Mouse (Mus musculus) stomach, postnatal 0 days (tissue): Measurements from ENCODE around the gene Cxadr. TPM values are rescaled to one million over a fixed set of nuclear protein-coding genes. Genes with fewer than 3 reads are reported as not detected.

Source experiments
- ATAC-seq: fragments of 200-750 bp; cut with Nextera tagmentation; 2 replicates; pipeline ENCODE4 v1.8.0; 2017; ENCODE audit not compliant: low FRiP score, low TSS enrichment
- DNase-seq: peaks from one replicate; pipeline ENCODE4 v3.0.0-alpha.2; 2016; ENCODE audit warnings: low spot score
- H3K27ac ChIP-seq: fragments of 300-500 bp; sonication (generic); replicated peaks from 2 replicates; pipeline ENCODE4 v1.5.1; 2014; ENCODE audit warnings: mild to moderate bottlenecking, control low read depth
- H3K27me3 ChIP-seq: fragments of 300-500 bp; sonication (generic); 2 replicates; pipeline ENCODE4 v1.6.1; 2014; ENCODE audit warnings: low read length; ENCODE audit not compliant: control insufficient read depth, insufficient read depth
- H3K36me3 ChIP-seq: fragments of 300-500 bp; sonication (generic); 2 replicates; pipeline ENCODE4 v1.6.1; 2014; ENCODE audit warnings: low read length, mixed read lengths; ENCODE audit not compliant: control insufficient read depth, insufficient read depth
- H3K4me1 ChIP-seq: fragments of 300-500 bp; sonication (generic); replicated peaks from 2 replicates; pipeline ENCODE4 v1.6.1; 2014; ENCODE audit warnings: antibody characterized with exemption; ENCODE audit not compliant: control insufficient read depth, insufficient read depth
- H3K4me2 ChIP-seq: fragments of 300-500 bp; sonication (generic); replicated peaks from 2 replicates; pipeline ENCODE4 v1.6.1; 2014; ENCODE audit warnings: low read depth, mild to moderate bottlenecking, control low read depth, moderate library complexity
- H3K4me3 ChIP-seq: fragments of 300-500 bp; sonication (generic); 2 replicates; pipeline ENCODE4 v1.5.1; 2014; ENCODE audit warnings: low read depth, low read length, control low read depth
- H3K9ac ChIP-seq: fragments of 300-500 bp; sonication (generic); 2 replicates; pipeline ENCODE4 v1.6.1; 2014; ENCODE audit warnings: mild to moderate bottlenecking, low read length, control low read depth, mixed read lengths
- H3K9me3 ChIP-seq: fragments of 300-500 bp; sonication (generic); 2 replicates; pipeline ENCODE4 v1.6.1; 2016; ENCODE audit warnings: low read length; ENCODE audit not compliant: control insufficient read depth
- CTCF ChIP-seq: IDR thresholded peaks from 2 replicates; pipeline ENCODE4 v1.5.1; 2016; ENCODE audit warnings: antibody characterized with exemption, low read depth, mild to moderate bottlenecking, moderate library complexity
- EP300 ChIP-seq: optimal IDR thresholded peaks from 2 replicates; pipeline ENCODE3; 2016; ENCODE audit warnings: antibody characterized with exemption
- WGBS: fragments of 180-500 bp; shearing (Covaris S2); extraction: QIAGEN DNeasy Blood & Tissue Kit; methylation state at CpG from one replicate; pipeline ENCODE4 v1.1.7; 2014; 5-methylcytosine and 5-hydroxymethylcytosine counted together
- polyA plus RNA-seq: library from polyadenylated mRNA; unstranded; fragments of >200 nt; fragmentation: Nextera tagmentation; extraction: Ambion mirVana; gene quantifications from 2 replicates; pipeline ENCODE4 v1.2.1, GENCODE M21; 2015

Gene Cxadr
- polyA plus RNA-seq, 1 experiment from 2014 or later, result 62.1 TPM

DNA sequence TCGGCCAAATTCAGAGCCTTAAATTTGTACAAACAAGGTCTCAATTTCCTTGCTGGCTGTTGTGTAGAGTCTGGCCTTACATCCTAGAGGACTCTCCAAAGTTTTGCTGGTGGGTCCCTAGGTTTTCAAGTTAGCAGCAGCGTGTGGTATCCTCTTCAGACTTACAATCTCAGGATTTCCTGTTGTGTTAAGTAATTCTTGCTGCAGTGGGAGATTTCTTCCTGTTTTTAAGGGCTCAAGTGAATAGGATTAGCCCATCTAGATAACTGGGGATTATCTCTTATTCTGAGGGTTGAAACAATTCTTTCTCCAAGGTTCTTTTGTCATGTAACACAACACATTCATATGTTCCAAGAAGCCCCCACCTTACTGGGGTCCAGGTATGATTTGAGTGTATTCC is 90.1 kb downstream of the Cxadr start:
- no peak overlapping the region for H3K4me3 ChIP-seq
- ATAC-seq (no peak), DNase-seq (no peak)
- H3K36me3 ChIP-seq, result no peaks in the 10 kb centered on the region
- H3K4me2 ChIP-seq, result no peak overlapping the region
- H3K9ac ChIP-seq, result no peak overlapping the region
- H3K27ac ChIP-seq, result no peak overlapping the region
- TF ChIP-seq CTCF, result no peak
- H3K4me1 ChIP-seq, result no peaks in the 10 kb centered on the region
- H3K9me3 ChIP-seq, result no peaks in the 10 kb centered on the region
- WGBS, result 73% methylated on average over 2 of the region's 2 CpGs
- no peaks in the 10 kb centered on the region for H3K27me3 ChIP-seq

DNA sequence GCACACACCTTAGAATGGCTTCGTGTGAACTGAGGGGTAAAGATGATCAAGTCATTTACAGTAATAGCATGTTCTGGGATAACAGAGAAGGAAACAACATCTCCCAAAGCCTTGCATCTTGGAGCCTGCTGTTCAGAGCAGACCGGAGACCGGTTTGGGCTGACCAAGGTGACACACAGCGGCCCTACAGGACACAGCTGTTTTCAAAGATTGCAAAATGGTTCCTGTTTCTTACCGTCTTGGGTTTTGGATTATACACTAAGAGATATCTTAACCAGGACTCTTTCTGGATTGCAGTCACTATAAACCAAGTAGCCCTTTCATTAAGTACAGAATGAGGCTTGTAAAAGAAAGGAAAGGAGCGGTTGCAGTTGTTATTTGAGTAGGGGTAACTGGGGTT is 97.4 kb downstream of the Cxadr start:
- 85% methylated on average over 6 of the region's 6 CpGs for WGBS
- no peak overlapping the region for H3K27ac ChIP-seq
- no peaks in the 10 kb centered on the region for H3K9me3 ChIP-seq
- ATAC-seq (no peak), DNase-seq (no peak)
- H3K4me3 ChIP-seq, result no peak overlapping the region
- H3K36me3 ChIP-seq, result no peaks in the 10 kb centered on the region
- TF ChIP-seq CTCF, result no peak
- no peak for TF ChIP-seq EP300
- no peak overlapping the region for H3K4me2 ChIP-seq
- no peak overlapping the region for H3K9ac ChIP-seq
- H3K4me1 ChIP-seq, result no peaks in the 10 kb centered on the region
- no peaks in the 10 kb centered on the region for H3K27me3 ChIP-seq

DNA sequence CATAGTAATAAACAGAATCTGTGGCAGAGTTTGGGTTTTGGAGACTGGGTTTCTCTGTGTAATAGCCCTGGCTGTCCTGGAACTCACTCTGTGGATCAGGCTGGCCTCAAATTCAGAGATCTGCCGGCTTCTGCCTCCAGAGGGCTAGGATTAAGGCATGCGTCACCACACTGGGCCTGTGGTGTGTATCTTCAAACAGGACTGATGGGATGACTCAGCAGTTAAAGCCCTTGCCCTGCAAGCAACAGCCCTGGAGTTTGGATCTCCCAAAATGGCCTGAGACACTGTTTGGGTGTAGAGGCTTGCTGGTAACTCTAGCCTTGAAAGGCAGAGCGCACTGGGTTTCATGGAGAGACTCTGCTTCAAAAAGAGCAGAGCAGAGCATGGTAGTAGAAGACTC is 98.1 kb downstream of the Cxadr start:
- 85% methylated on average over 3 of the region's 3 CpGs for WGBS
- TF ChIP-seq EP300 (no peak), CTCF (no peak)
- DNase-seq (no peak), ATAC-seq (no peak)
- Histone ChIP-seq H3K27ac (no peak overlapping the region), H3K36me3 (no peaks in the 10 kb centered on the region), H3K27me3 (no peaks in the 10 kb centered on the region), H3K4me1 (no peaks in the 10 kb centered on the region), H3K9ac (no peak overlapping the region), H3K4me3 (no peak overlapping the region), H3K9me3 (no peaks in the 10 kb centered on the region), H3K4me2 (no peak overlapping the region)

DNA sequence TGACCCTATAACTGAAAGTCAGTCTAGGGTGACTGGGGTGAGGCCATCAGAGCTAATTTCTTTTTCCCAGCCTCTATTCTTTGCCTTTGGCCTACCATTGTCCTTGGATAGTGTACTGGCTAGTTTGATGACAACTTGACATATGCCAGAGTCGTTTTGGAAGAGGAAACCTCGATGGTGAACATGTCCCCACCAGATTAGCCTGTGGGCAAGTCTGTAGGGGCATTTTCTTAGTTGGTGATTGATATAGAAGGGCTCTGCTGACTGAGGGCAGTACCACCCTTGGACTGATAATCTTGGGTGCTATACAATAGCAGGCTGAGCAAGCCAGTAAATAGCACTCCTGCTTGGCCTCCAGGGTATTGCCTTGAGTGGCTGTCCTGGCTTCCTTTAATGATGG is 101.0 kb downstream of the Cxadr start:
- Histone ChIP-seq H3K36me3 (no peaks in the 10 kb centered on the region), H3K27me3 (no peaks in the 10 kb centered on the region), H3K4me1 (no peaks in the 10 kb centered on the region), H3K9me3 (no peaks in the 10 kb centered on the region), H3K4me3 (no peak overlapping the region), H3K4me2 (no peak overlapping the region), H3K27ac (no peak overlapping the region), H3K9ac (no peak overlapping the region)
- TF ChIP-seq CTCF, result no peak
- TF ChIP-seq EP300, result no peak
- ATAC-seq (no peak), DNase-seq (no peak)
- 48% methylated on average over 2 of the region's 2 CpGs for WGBS

DNA sequence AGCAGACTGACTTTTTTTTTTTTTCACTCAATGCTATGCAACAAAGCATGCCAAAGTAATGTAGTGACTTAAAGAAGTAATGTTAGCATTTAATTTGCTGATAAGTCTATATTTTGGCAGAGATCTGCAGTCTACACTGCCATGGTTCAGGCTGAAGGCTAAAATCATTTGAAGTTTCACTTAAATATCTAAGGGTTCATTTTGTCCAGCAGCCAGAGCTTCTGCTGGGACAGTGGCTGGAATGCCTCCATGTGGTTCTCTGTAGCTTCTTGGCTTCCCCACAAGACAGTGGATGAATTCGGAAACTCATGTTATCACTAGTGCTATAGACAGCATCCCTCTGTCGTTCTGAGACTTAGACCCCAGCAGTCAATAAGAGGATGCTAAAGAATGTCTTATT is 105.4 kb downstream of the Cxadr start:
- Histone ChIP-seq H3K9ac (no peak overlapping the region), H3K27me3 (no peaks in the 10 kb centered on the region), H3K27ac (no peak overlapping the region), H3K4me1 (no peaks in the 10 kb centered on the region), H3K9me3 (no peaks in the 10 kb centered on the region), H3K4me2 (no peak overlapping the region), H3K36me3 (no peaks in the 10 kb centered on the region), H3K4me3 (no peak overlapping the region)
- TF ChIP-seq EP300 (no peak), CTCF (no peak)
- no peak for ATAC-seq
- 59% methylated on average over 2 of the region's 2 CpGs for WGBS
- no peak for DNase-seq

DNA sequence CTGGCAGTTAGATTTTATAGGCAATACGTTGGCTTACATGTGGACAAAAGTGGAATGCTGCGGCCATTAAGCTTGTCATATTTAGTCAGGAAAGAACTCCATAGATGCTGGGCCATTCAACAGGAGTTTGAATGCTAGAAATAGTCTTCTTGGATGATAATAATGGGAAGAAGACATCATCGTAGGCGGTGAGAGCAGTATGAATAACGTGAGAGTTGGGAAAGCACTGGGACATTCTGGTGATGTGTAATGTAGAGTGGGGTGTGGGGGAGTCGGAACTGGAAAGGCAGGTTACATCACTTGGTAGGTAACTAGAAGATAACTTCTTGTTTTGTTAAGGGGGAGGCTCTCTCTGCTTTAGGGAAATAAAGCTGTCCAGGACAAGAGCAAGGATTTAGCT is 106.6 kb downstream of the Cxadr start:
- Histone ChIP-seq H3K9ac (no peak overlapping the region), H3K27ac (no peak overlapping the region), H3K36me3 (no peaks in the 10 kb centered on the region), H3K4me1 (no peaks in the 10 kb centered on the region), H3K9me3 (no peaks in the 10 kb centered on the region), H3K4me2 (no peak overlapping the region), H3K4me3 (no peak overlapping the region), H3K27me3 (no peaks in the 10 kb centered on the region)
- TF ChIP-seq CTCF (no peak), EP300 (no peak)
- no peak for ATAC-seq
- 89% methylated on average over 6 of the region's 6 CpGs for WGBS
- no peak for DNase-seq

Other genes with a start within 250 kb of the Cxadr start
- 50.4 and 53.5 TPM in 2 replicates for gene Btg3, start 75.7 kb downstream of the Cxadr start, polyA plus RNA-seq